Mouse (Mus musculus): ENCODE measurements around the gene Sept1.

GRCm38 (mm10) chr7:127234777-127235176 is 1.8 kb upstream of the Sept1 start:
- TF ChIP-seq CTCF (IDR thresholded peaks at IDR 0.05; ENCODE audit: control insufficient read depth, insufficient read depth, insufficient replicate concordance, low read depth, low read length) = no peak
- TF ChIP-seq POLR2A (IDR thresholded peaks at IDR 0.05; ENCODE audit: control insufficient read depth, low read depth, low read length) = no peak
